In the genomic region with DNA sequence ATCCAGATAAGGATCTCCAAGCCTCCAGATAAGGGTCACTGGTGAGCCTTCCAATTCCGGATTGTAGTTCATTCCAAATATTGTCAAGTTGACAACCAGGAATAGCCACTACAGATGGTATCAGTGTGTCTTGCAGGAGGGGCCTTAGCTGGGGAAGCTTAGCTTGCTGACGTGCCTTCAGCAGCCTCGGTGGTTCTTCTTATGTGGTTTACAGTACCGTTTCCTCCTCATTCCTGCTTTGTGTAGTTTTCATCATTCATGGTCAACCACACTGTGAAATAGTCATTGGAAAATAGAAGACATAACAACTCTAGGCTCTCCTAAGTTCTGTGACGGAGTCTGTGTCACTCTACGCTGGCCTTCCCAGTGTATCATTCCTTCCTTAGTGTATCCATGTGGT, we compare ENCODE assay signal across 25 mouse cellular contexts. TPM values are rescaled to one million over a fixed set of nuclear protein-coding genes. Genes with fewer than 3 reads are reported as not detected.
"Had no signal": no experiment of that assay in that cellular context is flagged by ENCODE, and none has a peak within 500 bp of the region (broad histone marks: within the 10 kb centered on the region; RNA-seq: fewer than 3 reads in every experiment).

No protein-coding gene starts in this region.

- H3K9ac ChIP-seq: heart, embryonic 13.5 days; heart, embryonic 15.5 days; hindbrain, embryonic 13.5 days; hindbrain, embryonic 15.5 days; kidney, embryonic 15.5 days; limb, embryonic 12.5 days had no signal

- H3K4me3 ChIP-seq: heart, embryonic 13.5 days; heart, embryonic 15.5 days; hindbrain, embryonic 13.5 days; hindbrain, embryonic 15.5 days; kidney, embryonic 15.5 days; limb, embryonic 10.5 days; limb, embryonic 12.5 days had no signal

- H3K9me3 ChIP-seq: heart, embryonic 13.5 days; heart, embryonic 15.5 days; hindbrain, embryonic 13.5 days; hindbrain, embryonic 15.5 days; kidney, embryonic 15.5 days; limb, embryonic 10.5 days; limb, embryonic 12.5 days had no signal

- H3K36me3 ChIP-seq: heart, embryonic 15.5 days; hindbrain, embryonic 13.5 days; hindbrain, embryonic 15.5 days; kidney, embryonic 15.5 days had no signal

- DNase-seq: gastrocnemius, postnatal 14 days; gastrocnemius, postnatal 36 days; heart, adult 18-20 months; heart, postnatal 14 days; heart, postnatal 36 days; kidney, adult 11 months; kidney, adult 2 months; kidney, adult 9 months; kidney, postnatal 14 days; kidney, postnatal 36 days; layer of hippocampus, adult 9-11 months; layer of hippocampus, postnatal 36 days; liver had no signal

- H3K27ac ChIP-seq: heart, embryonic 13.5 days; heart, embryonic 15.5 days; hindbrain, embryonic 13.5 days; hindbrain, embryonic 15.5 days; hindbrain, postnatal 0 days; kidney, embryonic 15.5 days; kidney, postnatal 0 days; limb, embryonic 10.5 days; limb, embryonic 12.5 days had no signal

- ATAC-seq: hindbrain, postnatal 0 days; intestine, embryonic 16.5 days had no signal

- H3K4me2 ChIP-seq: heart, embryonic 13.5 days; heart, embryonic 15.5 days; hindbrain, embryonic 13.5 days; hindbrain, embryonic 15.5 days; kidney, embryonic 15.5 days; limb, embryonic 12.5 days; liver, embryonic 11.5 days had no signal

RNA-seq across cellular contexts. Expression of a gene that starts 5.1 kb away (rescaled TPM):
- total RNA-seq: hematopoietic stem cell, adult 5-6 weeks had no signal

RNA-seq across cellular contexts. Expression of a gene that starts 36.2 kb away (rescaled TPM):
- total RNA-seq: hematopoietic stem cell, adult 5-6 weeks had no signal
